Mouse (Mus musculus): ENCODE measurements around the gene Trim3.

- TF ChIP-seq EP300 (IDR thresholded peaks at IDR 0.05; ENCODE audit: low read depth), result no peak
- TF ChIP-seq CTCF (IDR thresholded peaks at IDR 0.05; ENCODE audit: low read depth), result no peak
Observed at GRCm38 (mm10) chr7:105570756-105571155, 62.6 kb downstream of the Trim3 start.

Measured in heart, postnatal 0 days (tissue).